Mouse (Mus musculus) heart, postnatal 10 days (tissue): ENCODE measurements around the gene Dmd. TPM values are rescaled to one million over a fixed set of nuclear protein-coding genes. Genes with fewer than 3 reads are reported as not detected.
A peak's percentile ranks its signal among the peaks of the same experiment; 100 is the strongest.

Experiments used
- DNase-seq, 2 experiments: peaks; one replicate each; pipeline ENCODE4 v3.0.0; 2021
- intact Hi-C: fragments of 180-260 bp; cut with DNase I; formaldehyde crosslinking; loops from one replicate; pipeline ENCODE4 v1.15.1; 2025
- total RNA-seq, 2 experiments: library from RNA; stranded (reverse); gene quantifications; 2 replicates each; pipeline ENCODE4 v1.2.3; 2021

Gene Dmd
- total RNA-seq, 2 experiments from 2014 or later, result 95.6 to 104 TPM

GRCm38 (mm10) chrX:84330593-84330992 is 1381.9 kb downstream of the Dmd start:
- no peak for DNase-seq
- intact Hi-C loops, result no loop called here

GRCm38 (mm10) chrX:84332177-84332576 is 1383.5 kb downstream of the Dmd start:
- no peak for DNase-seq
- intact Hi-C loops, result no loop called here

- DNase-seq, result no peak
- intact Hi-C loops, result no loop called here
Observed at GRCm38 (mm10) chrX:84364981-84365380, 1416.3 kb downstream of the Dmd start.

- intact Hi-C loops, result no loop called here
- no peak for DNase-seq
Observed at GRCm38 (mm10) chrX:84435608-84436007, 1486.9 kb downstream of the Dmd start.

- intact Hi-C loops, result no loop called here
- DNase-seq, result no peak
Observed at GRCm38 (mm10) chrX:84436556-84436955, 1487.9 kb downstream of the Dmd start.

- intact Hi-C loops, result no loop called here
- DNase-seq, result no peak
Observed at GRCm38 (mm10) chrX:84442996-84443395, 1494.3 kb downstream of the Dmd start.

GRCm38 (mm10) chrX:84443985-84444384 is 1495.3 kb downstream of the Dmd start:
- DNase-seq, result no peak
- intact Hi-C loops, result no loop called here

GRCm38 (mm10) chrX:84444638-84445037 is 1496.0 kb downstream of the Dmd start:
- intact Hi-C loops, result no loop called here
- no peak for DNase-seq

- intact Hi-C loops, result loop anchor here (10.0 kb wide), 1 partner anchor 1190 kb away; no protein-coding TSS in a partner anchor
- DNase-seq, result peak; percentile 5 to 17
Observed at GRCm38 (mm10) chrX:84454473-84454872, 1505.8 kb downstream of the Dmd start.

- intact Hi-C loops, result no loop called here
- DNase-seq, result no peak
Observed at GRCm38 (mm10) chrX:84514650-84515366, 1566.1 kb downstream of the Dmd start.

GRCm38 (mm10) chrX:84551995-84552394 is 1603.3 kb downstream of the Dmd start:
- intact Hi-C loops, result no loop called here
- DNase-seq, result no peak

GRCm38 (mm10) chrX:84553441-84553840 is 1604.8 kb downstream of the Dmd start:
- DNase-seq, result no peak
- intact Hi-C loops, result no loop called here

GRCm38 (mm10) chrX:84598476-84598875 is 1649.8 kb downstream of the Dmd start:
- DNase-seq, result no peak
- intact Hi-C loops, result no loop called here

GRCm38 (mm10) chrX:84640446-84640845 is 1691.8 kb downstream of the Dmd start:
- DNase-seq, result no peak
- intact Hi-C loops, result loop anchor here (5.0 kb wide), 1 partner anchor 812 kb away; no protein-coding TSS in a partner anchor

- intact Hi-C loops, result no loop called here
- no peak for DNase-seq
Observed at GRCm38 (mm10) chrX:84747683-84748082, 1799.0 kb downstream of the Dmd start.

GRCm38 (mm10) chrX:84860012-84860647 is 1911.5 kb downstream of the Dmd start:
- peak; percentile 5 to 16 for DNase-seq
- intact Hi-C loops, result no loop called here

GRCm38 (mm10) chrX:84873090-84873489 is 1924.4 kb downstream of the Dmd start:
- intact Hi-C loops, result no loop called here
- DNase-seq, result no peak

- intact Hi-C loops, result no loop called here
- DNase-seq, result no peak
Observed at GRCm38 (mm10) chrX:84878125-84878524, 1929.5 kb downstream of the Dmd start.

- intact Hi-C loops, result no loop called here
- DNase-seq, result peak; percentile 4 to 11
Observed at GRCm38 (mm10) chrX:84932715-84933473, 1984.2 kb downstream of the Dmd start.

- intact Hi-C loops, result no loop called here
- no peak for DNase-seq
Observed at GRCm38 (mm10) chrX:84960557-84960956, 2011.9 kb downstream of the Dmd start.

GRCm38 (mm10) chrX:84960972-84961371 is 2012.3 kb downstream of the Dmd start:
- intact Hi-C loops, result no loop called here
- no peak for DNase-seq
